Mouse (Mus musculus): Measurements from ENCODE around the gene Sfn.
"Not testable (repeated sequence)": the region's sequence is repeated elsewhere in the genome, so short reads cannot be mapped to it uniquely, and the experiment has no call there.

Sfn gene

DNA sequence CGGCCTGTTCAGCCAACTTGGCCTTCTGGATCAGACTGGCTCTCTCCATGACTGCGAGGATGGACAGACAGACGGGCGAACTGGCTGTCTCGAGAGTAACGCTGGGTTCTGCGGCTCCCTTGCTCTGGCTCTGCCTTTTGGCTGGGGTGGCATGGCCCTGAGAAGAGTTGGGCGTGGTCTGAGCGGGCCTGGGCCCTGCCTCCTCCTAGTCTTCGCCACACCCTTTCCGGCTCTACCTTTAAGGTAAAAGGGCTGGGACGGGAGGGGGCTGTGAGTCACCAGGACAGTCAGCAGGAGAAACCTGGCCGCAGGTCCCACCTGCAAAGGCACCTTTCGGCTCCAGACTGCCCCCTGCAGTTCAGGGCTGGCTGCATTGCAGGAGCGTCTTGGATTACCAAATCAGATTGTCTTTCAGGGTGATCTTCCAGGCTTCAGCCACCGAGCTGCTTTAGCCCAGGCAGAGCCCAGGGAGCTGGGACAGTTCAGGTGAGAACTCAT, at the start of gene Sfn:
TSS of gene Sfn (minus strand) at position 448 of the 498 bp plus-strand sequence.
- peak; percentile 54 to 62 for DNase-seq

DNA sequence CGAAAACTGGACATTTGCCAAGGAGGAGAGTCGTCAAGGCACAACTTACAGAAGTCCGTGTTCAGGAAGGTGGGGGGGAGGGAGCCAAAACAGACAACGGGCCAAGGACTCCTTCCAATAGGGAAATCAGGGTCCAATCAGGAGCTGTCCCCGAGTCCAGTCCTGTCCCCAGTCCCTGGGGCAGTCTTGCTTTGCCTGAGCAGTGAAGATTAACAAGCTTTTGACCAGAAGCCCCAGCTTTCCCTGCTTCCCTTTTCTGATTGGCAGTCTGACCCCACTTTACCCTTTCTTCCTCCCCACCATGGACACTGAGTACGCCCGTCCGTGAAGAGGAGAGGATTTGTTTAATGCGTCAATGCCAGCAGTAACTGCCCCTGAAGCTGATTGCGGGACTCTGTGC, 49.5 kb upstream of the Sfn start:
- DNase-seq = no peak

DNA sequence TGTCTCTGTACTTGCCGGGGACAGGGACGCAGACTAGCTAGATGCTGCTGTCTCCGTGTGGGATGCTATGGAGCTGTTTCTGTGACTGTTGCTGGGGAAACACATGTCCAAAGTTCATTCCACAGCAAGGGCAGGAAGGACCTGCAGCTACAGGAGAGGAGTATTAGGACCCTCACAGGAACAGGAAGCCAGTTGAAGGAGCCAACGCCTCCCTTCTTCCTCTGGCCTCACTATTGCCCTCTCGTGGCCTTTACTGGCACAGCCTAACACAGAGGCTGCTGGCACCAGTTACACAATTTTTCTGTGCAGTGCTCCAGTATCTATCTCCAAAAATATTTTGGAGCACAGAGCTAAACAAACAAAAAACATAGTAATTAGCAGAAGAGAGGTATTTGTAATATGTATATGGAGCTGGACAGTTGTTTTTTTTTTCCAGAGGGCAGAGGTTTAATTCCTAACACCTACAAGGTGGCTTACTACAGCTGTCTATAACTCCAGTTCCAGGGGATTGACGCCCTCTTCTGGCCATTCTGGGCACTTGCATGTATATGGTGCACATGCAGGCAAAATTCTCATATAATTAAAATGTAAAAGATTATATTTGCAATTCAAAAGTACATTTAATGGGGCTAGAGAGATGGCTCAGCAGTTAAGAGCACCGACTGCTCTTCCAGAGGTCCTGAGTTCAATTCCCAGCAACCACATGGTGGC, 48.2 kb upstream of the Sfn start, which contains the start of gene Zdhhc18:
TSS of gene Zdhhc18 (minus strand) at position 166 of the 711 bp plus-strand sequence.
- DNase-seq = peak; percentile 88 to 90

DNA sequence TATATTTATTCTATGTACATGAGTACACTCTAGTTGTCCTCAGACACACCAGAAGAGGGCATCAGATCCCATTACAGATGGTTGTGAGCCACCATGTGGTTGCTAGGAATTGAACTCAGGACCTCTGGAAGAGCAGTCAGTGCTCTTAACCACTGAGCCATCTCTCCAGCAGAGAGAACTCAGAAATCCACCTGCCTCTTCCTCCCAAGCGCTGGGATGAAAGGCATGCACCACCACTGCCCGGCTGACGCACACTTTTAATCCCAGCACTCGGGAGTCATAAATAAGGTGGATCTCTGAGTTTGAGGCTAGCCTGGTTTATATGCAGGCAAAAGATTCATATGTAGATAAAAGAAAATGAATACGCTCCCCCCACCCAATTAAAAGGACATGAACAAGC, 47.5 kb upstream of the Sfn start:
- not testable (repeated sequence) for DNase-seq

DNA sequence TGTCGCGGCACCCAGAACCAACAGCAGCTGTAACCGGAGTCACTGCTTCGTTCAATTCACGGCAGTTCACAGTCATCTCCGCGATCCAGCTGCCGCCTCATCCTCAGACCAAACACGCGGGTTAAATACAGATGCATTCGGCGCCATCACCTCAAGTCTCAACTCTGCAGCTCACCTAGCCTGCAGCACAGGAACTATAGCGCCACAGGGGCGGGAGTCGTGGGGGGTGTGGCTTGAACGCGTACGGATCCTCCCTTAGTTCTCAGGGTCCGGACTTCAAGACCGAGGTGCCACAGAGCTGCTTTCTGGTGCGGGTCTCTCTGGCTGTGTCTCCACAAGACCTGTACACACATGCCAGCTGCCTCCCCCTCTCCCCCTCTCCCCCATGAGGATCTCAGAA, 43.7 kb upstream of the Sfn start:
- DNase-seq = no peak

DNA sequence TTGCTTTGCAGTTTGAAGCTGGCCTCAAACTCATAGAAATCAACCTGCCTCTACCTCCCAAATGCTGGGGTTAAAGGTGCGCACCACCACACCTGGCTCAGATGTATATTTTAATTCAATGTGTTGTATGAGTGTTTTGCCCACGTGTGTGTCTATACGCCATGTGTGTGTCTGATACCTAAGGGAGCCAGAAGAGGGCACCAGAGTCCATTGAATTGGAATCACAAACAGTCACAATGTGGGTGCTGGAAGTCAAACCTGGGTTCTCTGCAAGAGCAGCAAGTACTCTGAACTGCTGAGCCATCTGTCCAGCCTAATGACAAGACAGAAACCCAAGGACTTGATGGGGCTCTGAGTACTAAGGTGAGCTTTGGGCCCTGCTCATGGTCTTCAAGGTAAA, 43.2 kb upstream of the Sfn start:
- no peak for DNase-seq

DNA sequence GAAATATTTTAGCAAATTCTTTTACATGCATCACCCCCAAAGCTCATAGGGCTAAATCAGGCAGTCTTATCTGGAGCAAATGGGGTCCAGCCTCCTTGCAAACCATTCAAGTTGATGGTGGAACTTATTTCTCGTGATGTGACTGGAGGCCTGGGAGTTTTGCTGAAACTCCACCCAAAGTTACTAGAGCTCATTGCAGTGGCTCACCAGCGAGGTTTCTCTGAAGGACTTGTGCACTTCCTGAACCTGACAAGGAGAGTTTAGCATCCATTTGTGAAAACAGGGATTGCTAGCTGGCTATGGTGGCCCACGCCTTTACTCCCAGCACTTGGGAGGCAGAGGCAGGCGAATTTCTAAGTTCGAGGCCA, 32.1 kb upstream of the Sfn start:
- no peak for DNase-seq

DNA sequence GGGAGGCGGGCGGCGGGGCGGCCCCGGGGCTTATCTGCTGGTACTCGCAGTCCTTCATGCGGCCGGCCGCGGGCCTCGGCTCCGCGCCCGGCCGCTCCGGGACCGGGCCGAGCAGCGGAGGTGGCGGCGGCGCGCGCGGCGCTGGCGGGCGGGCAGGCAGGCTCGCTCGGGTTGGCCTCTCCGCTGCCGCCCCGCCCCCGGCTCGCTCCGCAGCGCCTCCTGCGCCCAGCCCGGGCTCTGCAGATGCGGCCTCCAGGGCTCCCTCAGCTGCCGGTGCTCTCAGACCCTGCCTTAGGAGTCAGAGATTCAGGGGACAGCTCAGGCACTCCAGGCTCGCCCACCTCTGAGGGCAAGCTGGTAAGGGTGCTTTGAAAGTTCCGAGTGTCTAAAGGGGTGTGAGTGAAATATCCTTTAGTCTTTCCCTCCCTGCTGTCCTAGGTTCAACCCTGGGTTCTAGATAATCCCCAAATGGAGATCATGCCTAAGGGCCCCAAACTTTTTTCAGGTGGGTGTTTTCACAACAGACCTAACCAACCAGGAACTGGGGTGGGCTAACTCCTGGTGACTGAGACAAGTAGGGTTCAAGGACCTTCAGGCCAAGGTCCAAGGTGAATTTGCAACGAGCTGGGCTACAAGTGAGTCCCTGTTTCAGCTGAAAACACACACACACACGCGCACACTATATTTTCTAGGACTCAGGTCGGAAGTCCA, 31.5 kb upstream of the Sfn start:
- peak; percentile 93 to 95 for DNase-seq

DNA sequence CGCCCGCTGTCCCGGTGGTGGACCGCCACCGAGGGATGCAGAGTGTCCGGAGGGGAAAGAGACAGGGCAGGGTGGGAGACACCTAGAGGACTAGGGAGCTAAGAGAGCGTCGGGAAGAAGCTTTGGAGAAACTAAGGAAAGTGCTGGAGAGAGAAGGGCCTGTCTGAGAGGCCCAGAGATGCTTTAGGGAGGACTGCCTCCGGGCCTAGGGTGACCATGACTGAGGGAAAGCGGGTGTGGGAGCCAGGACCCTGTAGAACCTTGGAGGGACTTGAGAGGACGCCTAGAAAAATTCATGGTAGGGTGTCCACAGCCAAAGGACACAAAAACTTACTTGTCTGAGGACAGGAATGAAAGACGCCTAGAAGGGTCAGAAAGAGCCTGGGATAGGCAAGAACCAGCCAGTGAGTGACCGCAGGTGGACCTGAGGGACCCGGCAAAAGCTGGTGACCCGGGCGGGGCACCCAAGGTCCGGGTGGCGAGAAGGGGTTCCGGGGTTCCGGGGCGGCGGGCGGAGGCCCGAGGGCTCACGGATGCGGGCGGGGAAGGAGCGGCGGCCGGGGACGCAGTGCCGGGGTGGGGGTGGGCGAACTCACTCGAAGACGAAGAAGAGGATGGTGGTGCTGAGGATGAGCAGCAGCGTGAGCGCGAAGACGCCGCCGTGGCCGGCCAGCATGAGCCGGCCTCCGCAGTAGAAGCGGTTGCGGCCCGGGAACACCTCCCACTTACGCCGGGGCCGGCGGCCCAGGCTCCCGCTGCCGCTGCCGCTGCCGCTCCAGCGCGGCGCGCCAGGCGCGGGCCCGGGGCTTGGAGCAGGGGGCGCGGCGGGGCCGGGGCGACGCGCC, 30.7 kb upstream of the Sfn start:
- peak; percentile 68 to 70 for DNase-seq

DNA sequence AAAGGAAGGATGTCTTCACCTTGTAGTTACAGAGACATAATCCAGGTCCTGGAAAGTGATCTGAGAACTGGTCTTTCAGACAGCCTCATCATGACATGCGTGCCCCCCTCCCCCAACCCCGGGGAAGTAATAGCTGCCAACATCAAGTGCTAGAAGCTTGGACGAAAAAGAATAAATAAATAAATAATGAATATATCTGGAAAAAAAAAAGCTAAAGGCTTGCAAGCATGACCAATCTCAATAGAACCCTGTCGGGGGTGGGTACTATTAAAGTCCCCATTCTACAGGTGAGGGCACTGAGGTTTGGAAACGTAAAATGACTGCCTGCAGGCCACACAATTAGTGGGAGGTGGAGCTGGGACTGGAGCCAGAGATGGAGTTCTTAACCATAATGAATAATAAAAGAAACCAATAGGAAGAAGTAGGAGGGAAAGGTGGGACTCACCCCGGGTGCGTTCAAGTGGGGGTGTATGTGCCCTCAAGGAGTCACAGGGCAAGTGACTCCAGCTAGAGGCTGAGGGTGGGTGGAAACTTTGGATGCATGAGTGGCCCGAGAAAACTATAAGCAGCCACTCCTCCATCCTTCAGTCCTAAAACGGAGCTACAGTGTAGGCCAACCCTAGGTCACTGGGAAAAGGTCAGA, 29.9 kb upstream of the Sfn start:
- DNase-seq = no peak

DNA sequence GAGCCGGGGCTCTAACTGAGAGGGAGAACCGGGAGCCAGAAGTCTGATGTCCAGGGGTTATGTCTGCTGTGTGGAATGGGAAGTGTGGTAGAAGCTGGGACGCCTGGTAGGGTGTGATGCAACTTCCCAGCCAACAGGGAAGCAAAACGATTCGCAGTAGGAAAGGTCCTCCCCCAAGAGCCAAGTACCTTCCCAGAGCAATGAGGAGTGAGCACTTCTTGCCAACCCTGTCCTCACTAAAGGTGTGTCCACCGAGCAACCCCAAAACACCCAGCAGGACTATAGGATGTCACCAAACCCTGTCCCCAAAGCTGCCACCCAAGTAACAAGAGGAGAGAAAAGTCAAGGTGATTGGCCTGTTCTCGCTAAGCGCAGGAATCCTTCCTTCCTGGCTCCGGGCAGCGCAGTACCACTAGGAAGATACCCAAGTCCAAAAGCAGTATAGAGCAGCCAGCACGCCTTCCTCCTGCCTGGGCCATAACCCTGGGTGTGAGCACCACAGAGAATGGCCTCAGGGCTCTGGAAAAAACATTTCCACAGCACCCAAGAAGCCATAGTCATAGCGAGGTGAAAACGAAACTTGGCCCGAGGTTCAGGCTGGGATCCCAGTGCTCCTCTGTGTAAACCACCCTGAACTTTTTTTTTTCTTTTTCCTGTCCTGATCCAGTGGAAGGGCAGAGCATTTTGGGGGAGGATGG, 29.3 kb upstream of the Sfn start:
- no peak for DNase-seq

DNA sequence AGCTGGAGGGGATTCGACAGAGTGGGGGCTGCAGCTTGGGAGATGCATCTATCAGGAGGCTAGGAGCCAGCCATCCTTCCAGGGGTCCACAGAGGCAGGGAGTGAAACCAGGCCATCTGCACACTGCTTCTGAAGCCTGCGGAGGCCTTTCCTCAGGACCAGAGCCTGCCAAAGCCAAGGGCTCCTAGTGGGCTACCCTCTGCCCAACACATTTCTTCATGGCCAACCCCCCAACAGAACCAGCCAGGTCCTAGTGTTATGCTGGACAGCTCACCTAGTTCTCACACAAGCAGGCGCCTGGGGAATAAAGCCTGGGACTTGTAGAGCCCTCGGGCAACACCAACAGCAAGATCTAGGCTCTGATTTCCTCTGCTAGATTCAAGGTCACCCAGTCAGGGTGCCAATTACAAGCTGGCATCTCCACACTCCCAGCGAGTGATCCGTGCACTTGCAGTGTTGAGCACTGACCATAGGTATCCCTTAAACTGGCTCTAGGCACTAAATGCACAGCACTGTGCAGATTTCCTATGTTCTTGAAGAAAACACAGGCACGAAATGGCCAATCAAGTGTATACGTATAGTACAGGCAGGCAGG, 28.5 kb upstream of the Sfn start:
- no peak for DNase-seq

DNA sequence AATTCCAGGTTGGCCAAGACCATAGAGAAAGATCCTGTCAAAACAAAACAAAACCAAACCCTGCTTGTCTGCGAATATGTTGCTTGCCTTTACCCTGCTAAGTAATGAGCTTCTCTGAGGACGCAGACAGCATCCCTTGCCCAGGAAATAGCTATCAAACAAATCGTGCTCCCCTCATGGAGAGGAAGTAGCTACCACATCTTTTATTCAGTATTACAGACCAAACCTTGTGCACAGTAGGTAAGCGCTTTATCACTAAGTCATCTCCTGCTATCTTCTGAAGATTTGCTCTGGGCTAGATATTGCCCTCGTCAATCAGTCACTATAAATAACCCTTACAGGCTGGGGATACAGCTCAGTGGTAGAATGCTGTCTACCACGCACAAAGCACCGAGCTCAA, 27.2 kb upstream of the Sfn start:
- DNase-seq = no peak

DNA sequence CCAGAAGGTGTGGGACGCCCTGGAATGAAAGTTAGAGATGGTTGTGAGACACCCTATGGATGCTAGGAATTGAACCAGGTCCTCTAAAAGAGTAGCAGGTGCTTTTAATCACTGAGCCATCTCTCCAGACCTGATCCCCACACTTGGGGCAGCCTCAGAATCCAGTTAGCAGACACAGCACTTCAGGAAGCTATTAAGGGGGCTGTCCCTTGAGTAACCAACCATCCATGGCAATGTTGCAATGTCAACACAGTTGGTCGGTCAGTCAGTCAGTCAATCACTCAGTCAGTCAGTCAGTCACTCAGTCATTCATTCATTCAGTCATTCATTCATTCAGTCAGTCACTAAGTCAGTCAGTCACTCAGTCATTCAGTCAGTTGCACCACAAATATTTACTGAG, 26.5 kb upstream of the Sfn start:
- DNase-seq = no peak

DNA sequence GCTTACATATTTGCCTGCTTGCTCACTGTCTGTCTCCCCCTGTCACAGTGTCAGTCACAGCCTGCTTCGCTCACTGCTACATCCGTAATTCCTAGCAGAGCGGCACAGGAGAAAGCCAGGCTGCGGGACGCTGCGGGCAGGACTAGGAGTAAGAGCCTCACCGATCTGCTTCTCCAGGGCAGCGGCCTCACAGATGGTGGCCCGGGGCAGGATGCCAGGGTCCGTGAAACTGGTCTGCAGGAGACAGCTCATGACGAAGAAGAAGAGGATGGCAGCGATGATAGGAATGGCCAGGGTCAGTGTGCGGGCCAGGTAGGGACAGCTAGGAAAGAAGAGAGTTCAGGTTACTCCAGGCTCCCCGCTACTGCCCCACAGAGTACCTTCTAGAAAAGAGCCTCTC, 25.1 kb upstream of the Sfn start:
- no peak for DNase-seq

DNA sequence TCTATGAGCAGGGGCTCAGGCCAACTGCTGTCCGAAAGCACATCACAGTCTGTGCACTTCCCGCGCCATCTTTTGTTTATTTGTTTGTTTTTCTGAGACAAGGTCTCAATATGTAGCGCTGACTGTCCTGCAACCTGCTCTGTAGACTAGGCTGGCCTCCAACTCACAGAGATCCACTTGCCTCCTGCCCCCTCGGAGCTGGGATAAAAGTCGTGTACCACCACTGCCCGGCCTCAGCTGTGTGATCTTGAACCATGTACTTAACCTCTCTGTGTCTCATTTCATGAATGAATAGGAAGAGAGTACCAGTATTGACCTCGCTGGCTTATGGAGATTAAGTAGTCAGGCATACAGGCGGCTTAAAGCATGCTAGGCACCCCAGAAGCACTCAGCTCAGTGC, 24.7 kb upstream of the Sfn start:
- DNase-seq = no peak

DNA sequence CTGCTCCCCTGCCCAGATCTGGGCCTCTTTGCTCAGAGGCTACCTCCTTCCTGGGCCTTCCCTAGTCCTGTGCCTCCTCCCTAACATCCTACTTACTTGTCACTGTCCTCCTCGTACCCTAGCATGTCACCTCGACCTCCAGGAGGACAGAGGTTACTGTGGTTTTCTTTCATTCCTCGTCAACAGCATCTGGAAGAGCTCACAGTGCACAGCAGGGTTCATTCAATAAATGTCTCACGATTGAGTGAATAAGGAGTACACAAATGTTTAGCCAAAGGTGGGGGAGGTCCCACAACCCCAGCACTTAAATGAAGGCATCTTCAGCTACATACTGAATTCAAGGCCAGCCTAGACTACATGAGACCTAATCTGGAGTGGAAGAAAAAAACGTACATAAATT, 24.3 kb upstream of the Sfn start:
- no peak for DNase-seq

DNA sequence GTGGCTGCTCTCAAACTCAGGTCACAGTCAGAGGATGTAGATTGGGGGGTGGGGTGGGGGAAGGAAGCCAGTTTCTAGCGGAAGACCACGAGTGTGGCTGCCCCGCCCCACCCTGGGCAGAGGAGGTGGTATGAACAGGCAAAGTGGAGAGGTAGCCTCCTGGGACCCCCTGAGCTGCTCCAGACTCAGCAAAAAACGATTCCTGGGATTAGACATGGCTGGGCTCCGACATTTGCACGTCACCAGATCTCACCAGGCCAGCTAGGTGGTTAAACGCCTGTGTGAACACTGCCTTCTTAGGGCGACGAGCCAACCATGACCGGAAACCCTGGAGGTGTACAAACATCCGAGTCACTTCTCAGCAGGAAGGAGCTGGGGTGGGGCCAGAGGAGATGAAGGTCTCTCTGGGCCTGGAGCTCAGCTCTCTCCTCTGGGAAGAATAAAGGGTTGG, 23.7 kb upstream of the Sfn start:
- DNase-seq = peak; percentile 78 to 84

DNA sequence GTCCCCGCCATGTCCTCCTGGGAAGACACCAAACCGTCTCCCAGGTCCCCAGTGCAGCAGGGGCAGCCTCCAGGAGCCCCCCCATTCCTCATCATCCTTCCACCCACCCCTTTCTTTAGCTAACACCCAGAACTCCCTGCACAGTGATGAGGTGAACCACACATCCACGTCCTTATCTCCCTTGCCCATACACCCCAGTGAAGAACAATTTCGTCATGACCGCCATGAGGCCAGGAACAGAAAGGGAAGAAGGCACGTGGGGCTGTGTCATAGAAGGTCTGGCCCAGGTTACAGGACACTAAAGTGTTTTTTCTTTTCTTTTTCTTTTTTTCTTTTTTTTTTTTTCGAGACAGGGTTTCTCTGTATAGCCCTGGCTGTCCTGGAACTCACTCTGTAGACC, 22.9 kb upstream of the Sfn start:
- no peak for DNase-seq

DNA sequence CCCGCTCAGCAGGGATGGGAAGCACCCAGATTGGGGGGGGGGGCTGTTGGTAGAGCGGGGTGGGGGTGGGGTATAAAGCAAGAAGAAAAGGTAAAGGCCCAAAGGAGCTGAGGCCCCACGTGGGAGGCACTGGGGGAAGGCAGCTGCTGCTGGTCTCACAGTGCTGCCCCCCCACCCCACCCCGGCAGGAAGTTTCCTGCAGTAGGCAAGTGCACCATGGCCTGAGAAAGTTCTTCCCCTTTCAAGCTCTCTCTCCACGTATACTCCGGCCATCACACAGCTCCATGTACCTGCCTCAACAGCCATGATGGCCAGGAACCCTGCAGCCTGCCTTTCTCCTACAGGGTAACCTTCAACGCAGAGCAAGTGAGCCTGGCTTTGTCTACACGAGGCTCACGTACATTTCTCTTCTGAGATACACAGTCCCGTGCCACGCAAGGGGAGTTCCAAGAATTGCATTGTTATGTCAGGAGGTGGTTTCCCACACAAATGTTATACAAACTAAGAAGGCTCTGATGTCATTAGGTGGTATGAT, 20.3 kb upstream of the Sfn start:
- peak; percentile 47 to 66 for DNase-seq

DNA sequence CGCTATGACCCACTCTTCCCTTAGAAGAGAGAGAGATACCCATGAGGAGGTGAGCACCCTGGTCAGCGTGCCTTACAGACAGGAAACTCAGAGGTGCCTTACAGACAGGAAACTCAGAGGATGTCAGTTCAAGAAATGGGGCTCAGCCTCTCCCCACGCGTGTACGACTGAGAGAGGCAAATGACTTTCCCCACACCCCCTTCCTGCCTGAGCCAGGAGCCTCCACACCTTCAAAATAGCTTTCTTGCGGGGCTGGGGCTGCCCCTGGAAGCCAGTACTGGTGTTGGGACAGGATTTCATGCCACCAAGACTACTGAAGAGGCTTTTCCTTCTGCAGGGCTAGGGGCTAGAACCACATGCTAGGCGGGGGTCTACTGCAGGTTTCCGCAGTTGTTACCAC, 18.7 kb upstream of the Sfn start:
- peak; percentile 37 to 54 for DNase-seq

Data from thymus, postnatal 36 days (tissue).